Mouse (Mus musculus) myocyte (in vitro differentiated cells): ENCODE measurements at regions not wholly inside any gene's neighbourhood (a gene's known extent, or its start where the extent isn't known, plus 50 kb on each side); places are given as distances from the start of the nearest gene placed in this dataset.

ENCODE experiments used
- H3K27me3 ChIP-seq: one replicate; pipeline ENCODE4 v1.6.1; 2011; ENCODE audit not compliant: control insufficient read depth, insufficient read depth, insufficient read length
- H3K36me3 ChIP-seq: one replicate; pipeline ENCODE4 v1.6.1; 2011; ENCODE audit not compliant: control insufficient read depth, insufficient read depth
- H3K4me2 ChIP-seq: one replicate; pipeline ENCODE4 v1.6.1; 2011; ENCODE audit warnings: low read depth, control low read depth
- H3K4me3 ChIP-seq: one replicate; pipeline ENCODE4 v1.5.1; 2011; ENCODE audit warnings: mild to moderate bottlenecking, control low read depth, moderate library complexity
- H3K79me2 ChIP-seq: one replicate; pipeline ENCODE4 v1.6.1; 2011; ENCODE audit not compliant: control insufficient read depth, insufficient read depth
- H3ac ChIP-seq: one replicate; pipeline ENCODE4 v1.6.1; 2011; ENCODE audit not compliant: control insufficient read depth, insufficient read length
- CEBPB ChIP-seq: IDR thresholded peaks from 2 replicates; pipeline ENCODE4 v1.6.1; 2011; ENCODE audit warnings: mild to moderate bottlenecking, moderate library complexity; ENCODE audit not compliant: poor library complexity, insufficient read depth, severe bottlenecking
- E2F4 ChIP-seq: IDR thresholded peaks from one replicate; pipeline ENCODE4 v1.6.1; 2011; ENCODE audit warnings: mild to moderate bottlenecking, control low read depth, moderate library complexity; ENCODE audit not compliant: insufficient read depth
- MAX ChIP-seq: IDR thresholded peaks from one replicate; pipeline ENCODE4 v1.6.1; 2011; ENCODE audit warnings: low read depth, mild to moderate bottlenecking, control low read depth
- MYOD1 ChIP-seq, 3 experiments: IDR thresholded peaks; one replicate each; pipeline ENCODE4 v1.6.1; 2011; ENCODE audit warnings: control low read depth in 2 of 3, low read depth in 2 of 3, mild to moderate bottlenecking in 2 of 3, moderate library complexity in 1 of 3; ENCODE audit not compliant: insufficient read length in 2 of 3, control insufficient read depth in 1 of 3
- MYOG ChIP-seq, 3 experiments: IDR thresholded peaks; one replicate each; pipeline ENCODE4 v1.6.1; 2011; ENCODE audit warnings: control low read depth in 2 of 3, low read depth in 2 of 3, mild to moderate bottlenecking in 2 of 3; ENCODE audit not compliant: insufficient read length in 2 of 3, control insufficient read depth in 1 of 3, insufficient read depth in 1 of 3
- POLR2A ChIP-seq: IDR thresholded peaks from one replicate; pipeline ENCODE4 v1.6.1; 2011; ENCODE audit warnings: low read depth, mild to moderate bottlenecking, control low read depth, moderate library complexity; ENCODE audit not compliant: insufficient read length
- POLR2AphosphoS2 ChIP-seq: IDR thresholded peaks from one replicate; pipeline ENCODE4 v1.6.1; 2011; ENCODE audit warnings: low read depth, control low read depth; ENCODE audit not compliant: insufficient read length
- REST ChIP-seq: IDR thresholded peaks from one replicate; pipeline ENCODE4 v1.6.1; 2011; ENCODE audit warnings: mild to moderate bottlenecking, control low read depth, moderate library complexity; ENCODE audit not compliant: insufficient read depth, insufficient read length
- SRF ChIP-seq: IDR thresholded peaks from one replicate; pipeline ENCODE4 v1.6.1; 2011; ENCODE audit warnings: low read depth; ENCODE audit not compliant: control insufficient read depth, insufficient read length
- TCF12 ChIP-seq: IDR thresholded peaks from one replicate; pipeline ENCODE4 v1.6.1; 2011; ENCODE audit warnings: mild to moderate bottlenecking, control low read depth; ENCODE audit not compliant: poor library complexity, insufficient read depth, severe bottlenecking
- TCF3 ChIP-seq: IDR thresholded peaks from one replicate; pipeline ENCODE4 v1.6.1; 2011; ENCODE audit warnings: low read depth, control low read depth; ENCODE audit not compliant: insufficient read length
- USF1 ChIP-seq: IDR thresholded peaks from one replicate; pipeline ENCODE4 v1.6.1; 2011; ENCODE audit warnings: low read depth, mild to moderate bottlenecking, control low read depth, moderate library complexity

DNA sequence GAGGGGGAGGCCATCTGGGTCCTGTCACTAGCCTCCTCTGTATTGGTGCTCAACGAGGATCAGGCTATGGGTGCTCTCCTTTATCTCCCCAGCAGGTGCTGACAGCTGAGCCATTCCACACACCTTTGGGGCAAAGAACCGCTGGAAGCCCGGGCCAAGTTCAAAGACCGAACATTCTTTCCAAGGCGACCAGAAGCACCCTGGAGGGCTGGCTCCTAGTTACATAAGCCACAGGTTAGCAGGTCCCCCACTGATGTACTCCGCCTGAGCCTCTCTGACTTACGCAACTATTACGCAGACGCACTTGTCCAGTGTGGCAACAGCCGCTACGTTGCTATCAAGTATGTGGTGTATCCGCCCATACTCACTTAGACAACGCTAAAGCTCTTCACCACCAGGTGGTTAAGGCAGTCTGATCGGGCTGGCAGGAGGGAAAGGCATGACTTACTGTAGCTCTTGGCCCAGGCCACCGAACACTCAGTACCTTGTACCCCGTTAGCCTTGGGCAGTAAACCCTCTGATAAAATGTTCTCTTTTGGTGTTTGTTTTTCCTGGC is 69.2 kb downstream of the Gm33543 start:
- no peak overlapping the region for H3K4me2 ChIP-seq

DNA sequence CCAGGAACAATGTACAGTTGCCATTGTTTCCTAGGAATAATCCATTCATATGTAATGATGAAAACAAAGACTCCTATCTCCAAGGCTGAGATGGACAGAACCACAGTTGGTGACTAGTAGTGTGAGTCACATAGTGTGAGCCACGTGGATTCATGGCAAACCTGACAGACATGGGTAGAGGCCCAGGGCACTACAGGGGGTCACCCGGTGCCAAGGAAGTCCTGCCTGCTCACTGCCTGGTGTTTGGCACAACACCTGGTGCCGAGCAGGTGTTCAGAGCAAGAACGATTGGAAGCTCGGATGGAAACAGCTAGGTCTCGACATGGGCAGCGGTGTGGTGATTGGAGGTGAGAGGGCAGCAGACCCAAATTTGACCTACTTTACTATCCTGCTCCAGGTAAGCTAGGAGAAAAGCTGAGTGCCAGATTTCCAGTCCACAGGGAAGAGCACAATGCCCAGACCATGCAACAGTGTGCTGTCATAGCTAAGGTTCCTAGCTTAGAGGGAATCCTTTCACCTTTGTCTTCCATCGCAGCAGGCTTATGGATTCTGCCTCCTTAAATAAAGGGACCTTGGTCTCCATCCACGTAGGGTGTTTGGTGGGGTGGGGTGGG is 69.8 kb downstream of the Gm33543 start:
- Histone ChIP-seq H3K4me3 (no peak overlapping the region), H3K79me2 (no peaks in the 10 kb centered on the region), H3ac (no peak overlapping the region), H3K27me3 (no peaks in the 10 kb centered on the region), H3K4me2 (no peak overlapping the region), H3K36me3 (no peaks in the 10 kb centered on the region)
- no peak for TF ChIP-seq POLR2AphosphoS2
- TF ChIP-seq E2F4: no peak

More for the DNA sequence above, 69.2 kb downstream of the Gm33543 start:
- Histone ChIP-seq H3ac (no peak overlapping the region), H3K4me3 (no peak overlapping the region), H3K36me3 (no peaks in the 10 kb centered on the region), H3K27me3 (no peaks in the 10 kb centered on the region), H3K79me2 (no peaks in the 10 kb centered on the region)
- TF ChIP-seq USF1 (no peak), CEBPB (0 out of 2 replicates have a peak, but pooled peaks have one; percentile 1)

DNA sequence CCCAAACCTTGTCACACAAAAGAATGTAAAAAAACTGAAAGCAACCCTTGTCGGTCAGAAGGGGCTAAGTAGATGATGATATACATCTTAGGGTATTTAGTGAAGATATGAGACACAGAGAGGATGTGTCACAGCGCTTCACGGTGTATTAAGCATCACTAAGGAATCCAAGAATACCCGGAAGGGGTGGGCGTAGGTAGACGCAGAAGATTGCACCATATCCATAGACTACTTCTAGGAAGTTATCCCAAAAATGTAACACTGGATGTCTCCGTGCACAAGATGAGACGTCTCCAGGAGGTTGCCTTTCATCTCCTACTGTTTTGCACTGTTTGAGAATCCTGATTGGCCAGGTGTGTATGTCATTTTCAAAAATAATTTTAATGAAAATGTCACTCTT is 73.8 kb downstream of the Gm33543 start:
- Histone ChIP-seq H3K36me3 (no peaks in the 10 kb centered on the region), H3ac (no peak overlapping the region)
- TF ChIP-seq CEBPB: peak; percentile 80
- TF ChIP-seq USF1: no peak

DNA sequence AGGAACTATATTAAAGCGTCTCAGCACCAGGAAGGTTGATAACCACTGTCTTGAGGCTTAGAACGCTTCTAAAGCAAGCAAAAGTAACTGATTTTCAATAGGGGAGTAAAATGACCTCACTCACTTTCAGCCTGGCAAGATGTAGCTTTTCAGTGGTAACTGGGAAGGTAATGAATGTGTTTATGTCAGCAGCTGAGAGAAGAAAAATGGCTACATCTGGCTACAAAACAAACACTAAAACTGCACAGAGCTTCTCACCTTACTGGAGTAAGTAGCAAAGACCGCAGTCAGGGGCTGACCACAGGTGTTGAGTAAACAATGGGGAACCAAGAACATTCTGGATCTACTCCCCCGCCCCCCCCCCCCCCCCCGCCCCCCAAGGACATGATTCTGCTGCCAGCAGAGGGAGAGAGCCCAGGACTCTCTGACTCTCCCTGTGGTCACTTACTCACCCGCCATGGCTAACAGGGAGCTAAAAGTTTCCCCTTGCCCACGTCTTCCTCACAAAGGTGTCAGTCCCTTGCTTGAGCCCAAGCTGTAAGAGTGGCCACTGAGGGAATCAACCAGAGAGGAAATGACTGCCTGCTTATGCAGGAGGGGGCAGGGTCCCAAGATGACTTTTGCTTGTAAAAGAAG is 75.1 kb downstream of the Gm33543 start:
- Histone ChIP-seq H3K27me3 (no peaks in the 10 kb centered on the region), H3ac (no peak overlapping the region), H3K36me3 (no peaks in the 10 kb centered on the region), H3K79me2 (no peaks in the 10 kb centered on the region), H3K4me3 (no peak overlapping the region), H3K4me2 (peak overlapping the region; percentile 50)
- TF ChIP-seq REST (no peak), CEBPB (no peak), POLR2AphosphoS2 (no peak), POLR2A (no peak), TCF3 (no peak), E2F4 (no peak), MAX (no peak), MYOG (IDR thresholded peaks at IDR 0.05; ENCODE audit: control insufficient read depth in 1 of 3, insufficient read depth in 1 of 3, insufficient read length in 2 of 3, low read depth in 2 of 3) (no peak), SRF (no peak), USF1 (no peak), MYOD1 (IDR thresholded peaks at IDR 0.05; ENCODE audit: control insufficient read depth in 1 of 3, insufficient read length in 2 of 3, low read depth in 2 of 3) (no peak), TCF12 (no peak)

More for the DNA sequence above, 73.8 kb downstream of the Gm33543 start:
- Histone ChIP-seq H3K4me2 (peak overlapping the region; percentile 50), H3K4me3 (no peak overlapping the region), H3K79me2 (no peaks in the 10 kb centered on the region), H3K27me3 (no peaks in the 10 kb centered on the region)

DNA sequence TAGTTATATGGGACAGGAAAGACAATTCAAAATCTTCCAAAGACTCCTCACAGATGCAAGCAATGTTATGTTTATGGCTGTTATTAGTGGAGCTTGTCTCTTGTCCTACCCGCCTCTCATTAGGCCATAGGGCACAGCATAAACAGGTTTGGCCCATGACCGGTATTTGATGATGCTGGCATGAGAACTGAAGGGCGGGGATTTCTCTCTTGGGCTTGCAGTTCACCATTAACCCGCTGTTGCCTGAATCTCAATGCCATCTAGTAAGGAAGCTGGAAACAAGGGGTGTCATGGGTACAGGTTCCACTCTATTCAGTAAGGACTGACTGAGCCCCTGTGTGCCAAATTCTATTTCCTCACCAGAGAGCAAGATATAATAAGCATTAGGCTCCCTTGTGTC is 78.6 kb downstream of the Gm33543 start:
- Histone ChIP-seq H3K27me3 (no peaks in the 10 kb centered on the region), H3K79me2 (no peaks in the 10 kb centered on the region), H3K4me2 (peak overlapping the region; percentile 74), H3K36me3 (no peaks in the 10 kb centered on the region), H3K4me3 (no peak overlapping the region), H3ac (no peak overlapping the region)
- TF ChIP-seq MAX (no peak), MYOG (IDR thresholded peaks at IDR 0.05; ENCODE audit: control insufficient read depth in 1 of 3, insufficient read depth in 1 of 3, insufficient read length in 2 of 3, low read depth in 2 of 3) (no peak), REST (no peak), TCF3 (no peak), POLR2AphosphoS2 (no peak), SRF (no peak), USF1 (no peak), CEBPB (no peak), TCF12 (no peak)
